Mouse (Mus musculus) heart, postnatal 0 days (tissue): ENCODE results near the gene Cd101. TPM values are rescaled to one million over a fixed set of nuclear protein-coding genes. Genes with fewer than 3 reads are reported as not detected.

Source experiments
- ATAC-seq: fragments of 200-750 bp; cut with Nextera tagmentation; 2 replicates; pipeline ENCODE4 v1.8.0; 2017; ENCODE audit warnings: low read depth, moderate number of reproducible peaks, moderate library complexity; ENCODE audit not compliant: insufficient read depth
- DNase-seq: peaks from one replicate; pipeline ENCODE4 v3.0.0-alpha.2; 2016; ENCODE audit warnings: low spot score
- H3K27ac ChIP-seq: fragments of 300-500 bp; sonication (generic); 2 replicates; pipeline ENCODE4 v1.5.1; 2014; ENCODE audit warnings: low read depth, mild to moderate bottlenecking
- H3K27me3 ChIP-seq: fragments of 300-500 bp; sonication (generic); 2 replicates; pipeline ENCODE4 v1.6.1; 2014; ENCODE audit warnings: low read length, mixed read lengths; ENCODE audit not compliant: control insufficient read depth, insufficient read depth
- H3K36me3 ChIP-seq: fragments of 300-500 bp; sonication (generic); replicated peaks from 2 replicates; pipeline ENCODE4 v1.6.1; 2014; ENCODE audit warnings: low read length, mixed read lengths; ENCODE audit not compliant: control insufficient read depth, insufficient read depth
- H3K4me1 ChIP-seq: fragments of 300-500 bp; sonication (generic); 2 replicates; pipeline ENCODE4 v1.6.1; 2014; ENCODE audit warnings: antibody characterized with exemption; ENCODE audit not compliant: control insufficient read depth, insufficient read depth
- H3K4me2 ChIP-seq: fragments of 300-500 bp; sonication (generic); 2 replicates; pipeline ENCODE4 v1.6.1; 2014; ENCODE audit warnings: low read depth, mild to moderate bottlenecking, low read length, moderate library complexity
- H3K4me3 ChIP-seq: fragments of 300-500 bp; sonication (generic); 2 replicates; pipeline ENCODE4 v1.5.1; 2014; ENCODE audit warnings: low read depth, low read length
- H3K9ac ChIP-seq: fragments of 300-500 bp; sonication (generic); replicated peaks from 2 replicates; pipeline ENCODE4 v1.6.1; 2014; ENCODE audit warnings: low read depth, low read length, mixed read lengths
- H3K9me3 ChIP-seq: fragments of 300-500 bp; sonication (generic); replicated peaks from 2 replicates; pipeline ENCODE4 v1.6.1; 2016; ENCODE audit warnings: low read length; ENCODE audit not compliant: control insufficient read depth
- CTCF ChIP-seq: IDR thresholded peaks from 2 replicates; pipeline ENCODE4 v1.5.1; 2016; ENCODE audit warnings: antibody characterized with exemption, control low read depth, low read depth
- EP300 ChIP-seq: IDR thresholded peaks from 2 replicates; pipeline ENCODE4 v1.6.1; 2016; ENCODE audit warnings: antibody characterized with exemption, low read depth
- WGBS: fragments of 180-500 bp; shearing (Covaris S2); extraction: QIAGEN DNeasy Blood & Tissue Kit; methylation state at CpG from one replicate; pipeline ENCODE4 v1.1.7; 2014; 5-methylcytosine and 5-hydroxymethylcytosine counted together
- polyA plus RNA-seq: library from polyadenylated mRNA; unstranded; fragments of >200 nt; fragmentation: Nextera tagmentation; extraction: Ambion mirVana; gene quantifications from 2 replicates; pipeline ENCODE4 v1.2.1, GENCODE M21; 2015
- total RNA-seq: library from RNA; depleted of rRNA; stranded (reverse); fragments of >200 nt; gene quantifications from 2 replicates; pipeline ENCODE4 v1.2.3, GENCODE M21; 2014; ENCODE audit warnings: low replicate concordance

Gene Cd101
- total and polyA plus RNA-seq, 2 experiments from 2014 or later, result 0.26 to 1.8 TPM

DNA sequence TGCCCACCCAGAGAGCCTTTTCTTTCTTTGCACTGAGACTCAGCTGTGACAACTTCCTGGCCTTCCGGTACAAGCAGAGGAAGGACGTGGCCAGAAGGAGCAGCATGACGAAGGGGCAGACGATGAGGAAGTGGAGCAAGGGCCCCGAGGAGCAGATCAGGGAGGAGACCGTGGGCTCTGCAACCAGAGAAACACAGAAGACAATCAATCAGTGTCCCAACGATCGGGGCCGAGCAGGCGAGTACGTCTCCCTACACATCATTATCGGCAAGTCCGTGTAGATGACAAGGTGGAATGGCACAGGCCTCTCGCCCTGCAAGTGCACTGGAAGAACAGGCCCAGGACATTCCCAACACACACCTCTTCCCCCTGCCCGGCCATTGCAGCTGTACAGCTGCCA, 35.6 kb downstream of the Cd101 start:
- ATAC-seq, result no peak
- Histone ChIP-seq H3K4me3 (no peak overlapping the region), H3K9ac (no peak overlapping the region), H3K9me3 (no peaks in the 10 kb centered on the region), H3K27me3 (no peaks in the 10 kb centered on the region), H3K36me3 (no peaks in the 10 kb centered on the region), H3K4me2 (no peak overlapping the region; the same call in 1 of the 2 replicates), H3K4me1 (peaks cover 16% of the 10 kb centered on the region), H3K27ac (peak overlapping the region; percentile 58)
- 31% methylated on average over 15 of the region's 15 CpGs for WGBS
- no peak for DNase-seq
- no peak for TF ChIP-seq CTCF
- no peak for TF ChIP-seq EP300

DNA sequence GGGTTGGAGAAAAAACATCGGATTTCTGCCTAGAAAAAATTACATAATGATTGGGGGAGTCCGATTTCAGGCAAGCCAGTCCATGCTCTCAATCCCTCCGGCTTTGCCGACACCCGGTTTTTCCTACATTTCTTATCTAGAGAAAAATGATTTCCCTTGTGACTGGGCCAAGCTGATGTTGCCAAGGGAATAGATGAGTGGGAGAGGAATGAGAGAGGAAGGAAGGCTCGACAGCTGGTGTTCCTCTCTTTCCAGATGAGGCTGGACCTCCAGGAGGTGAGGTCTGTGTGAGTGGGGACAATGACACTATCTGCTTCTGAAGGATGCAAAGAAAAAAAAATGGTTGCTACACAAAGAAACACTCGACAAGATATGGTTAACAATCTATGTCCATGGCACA, 36.2 kb downstream of the Cd101 start:
- Histone ChIP-seq H3K36me3 (no peaks in the 10 kb centered on the region), H3K9ac (no peak overlapping the region), H3K27ac (peak overlapping the region; percentile 58; the same call in 1 of the 2 replicates), H3K4me1 (peaks cover 11% of the 10 kb centered on the region), H3K27me3 (no peaks in the 10 kb centered on the region), H3K9me3 (no peaks in the 10 kb centered on the region), H3K4me2 (no peak overlapping the region), H3K4me3 (no peak overlapping the region)
- TF ChIP-seq CTCF (no peak), EP300 (no peak)
- no peak for ATAC-seq
- no peak for DNase-seq
- WGBS, result 48% methylated on average over 7 of the region's 7 CpGs

DNA sequence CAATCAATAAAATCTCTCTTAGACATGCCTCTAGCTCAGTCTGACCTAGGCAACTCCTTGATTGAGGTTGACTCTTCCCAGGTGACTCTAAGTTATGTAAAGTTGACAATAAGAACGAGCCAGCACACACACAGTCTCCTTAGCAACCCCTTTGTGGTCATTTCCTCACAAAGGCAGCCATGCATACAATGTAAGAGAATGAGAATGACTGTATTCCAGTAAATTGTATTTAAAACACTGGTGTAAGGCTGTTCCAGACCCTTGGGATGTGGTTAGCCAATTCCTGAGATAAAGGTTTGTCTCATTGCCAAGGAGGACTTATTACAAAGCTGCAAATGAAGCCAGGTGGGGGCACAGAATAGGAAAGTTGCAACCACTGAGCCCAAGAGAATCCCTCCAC, 39.1 kb downstream of the Cd101 start:
- H3K27me3 ChIP-seq, result no peaks in the 10 kb centered on the region
- no peak overlapping the region for H3K4me3 ChIP-seq
- H3K9me3 ChIP-seq, result no peaks in the 10 kb centered on the region
- 39% methylated on average over 1 of the region's 1 CpGs for WGBS
- peaks cover 11% of the 10 kb centered on the region for H3K4me1 ChIP-seq
- H3K9ac ChIP-seq, result no peak overlapping the region
- no peaks in the 10 kb centered on the region for H3K36me3 ChIP-seq
- no peak overlapping the region for H3K4me2 ChIP-seq
- no peak for TF ChIP-seq CTCF
- TF ChIP-seq EP300, result no peak
- ATAC-seq, result no peak
- no peak for DNase-seq
- H3K27ac ChIP-seq, result no peak overlapping the region

DNA sequence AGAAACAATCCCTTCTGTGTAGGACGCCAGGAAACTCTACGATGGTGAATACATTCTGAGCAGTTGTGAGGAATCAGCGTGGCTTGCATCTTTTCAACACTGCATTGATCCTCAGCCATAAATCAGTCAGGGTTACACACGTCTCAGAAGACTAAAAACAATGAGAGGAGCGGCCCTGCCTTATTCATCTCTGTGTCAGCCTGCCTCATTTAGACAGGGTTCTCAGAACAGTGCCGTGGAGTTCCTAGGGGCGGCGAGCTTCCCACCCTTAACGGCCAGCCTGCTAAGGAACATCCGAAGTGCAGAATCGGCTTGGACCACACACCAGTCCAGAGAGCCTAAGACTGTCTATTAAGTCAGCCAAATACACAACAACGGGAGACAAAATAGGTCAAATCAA, 39.9 kb downstream of the Cd101 start:
- H3K4me3 ChIP-seq, result no peak overlapping the region
- 71% methylated on average over 12 of the region's 12 CpGs for WGBS
- no peak for DNase-seq

DNA sequence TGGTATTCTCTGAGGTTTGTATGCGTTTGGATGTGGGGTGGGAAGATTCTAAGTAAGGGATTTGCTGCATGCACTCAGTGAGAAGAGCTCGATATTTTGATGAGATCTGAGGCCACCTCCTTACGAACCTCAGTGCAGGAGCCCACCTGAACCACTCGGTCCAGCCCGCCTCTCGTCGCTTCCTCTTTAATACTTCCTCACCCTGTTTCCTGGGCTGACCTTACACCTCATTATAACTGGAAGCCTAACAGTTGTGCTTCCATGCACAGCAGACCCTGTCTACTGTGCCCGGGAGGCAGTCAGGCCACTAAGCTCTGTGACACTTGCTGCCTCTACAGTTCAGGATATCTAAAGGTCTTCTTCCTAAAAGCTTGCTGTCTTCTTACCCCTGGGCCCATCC, 50.1 kb downstream of the Cd101 start:
- Histone ChIP-seq H3K9ac (no peak overlapping the region), H3K27me3 (peaks cover 3% of the 10 kb centered on the region; the same call in 1 of the 2 replicates), H3K36me3 (no peaks in the 10 kb centered on the region), H3K4me2 (no peak overlapping the region), H3K27ac (no peak overlapping the region), H3K9me3 (no peaks in the 10 kb centered on the region), H3K4me1 (no peaks in the 10 kb centered on the region), H3K4me3 (no peak overlapping the region)
- WGBS, result 75% methylated on average over 8 of the region's 8 CpGs
- ATAC-seq (no peak), DNase-seq (no peak)
- TF ChIP-seq EP300 (no peak), CTCF (no peak)

More for the DNA sequence above, 39.9 kb downstream of the Cd101 start:
- Histone ChIP-seq H3K27ac (no peak overlapping the region), H3K9me3 (no peaks in the 10 kb centered on the region), H3K9ac (no peak overlapping the region), H3K27me3 (no peaks in the 10 kb centered on the region), H3K4me2 (no peak overlapping the region), H3K4me1 (peaks cover 9% of the 10 kb centered on the region), H3K36me3 (no peaks in the 10 kb centered on the region)
- no peak for ATAC-seq
- no peak for TF ChIP-seq CTCF

DNA sequence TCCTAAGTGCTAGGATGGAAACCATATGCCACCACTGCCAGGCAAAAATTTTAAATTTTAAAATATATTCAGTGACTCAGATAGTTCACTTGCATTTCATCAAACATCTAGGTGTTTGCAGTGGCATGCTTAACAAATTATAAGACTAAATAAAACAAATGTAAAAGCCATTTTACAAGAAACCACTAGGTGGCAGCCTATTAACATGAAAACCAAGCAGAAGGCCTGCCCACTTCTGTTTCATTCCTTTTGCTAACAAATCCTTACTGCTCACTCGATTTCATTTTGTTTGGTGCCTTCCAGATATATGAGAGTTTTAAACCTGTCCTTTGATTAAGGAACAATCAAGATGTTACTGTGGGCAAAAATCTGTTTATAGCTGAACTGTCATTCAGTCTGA, 55.5 kb downstream of the Cd101 start:
- no peaks in the 10 kb centered on the region for H3K36me3 ChIP-seq
- WGBS, result 4% methylated on average over 1 of the region's 1 CpGs
- H3K4me2 ChIP-seq, result no peak overlapping the region
- 0 out of 2 replicates have a peak, but pooled peaks cover 3% of the 10 kb centered on the region for H3K27me3 ChIP-seq
- H3K4me1 ChIP-seq, result peaks cover 6% of the 10 kb centered on the region; the same call in 1 of the 2 replicates
- no peak overlapping the region for H3K27ac ChIP-seq
- H3K9me3 ChIP-seq, result no peaks in the 10 kb centered on the region
- no peak for TF ChIP-seq EP300
- peak; percentile 78 for TF ChIP-seq CTCF
- no peak overlapping the region for H3K4me3 ChIP-seq
- ATAC-seq (no peak), DNase-seq (peak; percentile 87)
- H3K9ac ChIP-seq, result no peak overlapping the region
